Mouse (Mus musculus): ENCODE data around the gene Hist1h4i.
A peak's percentile ranks its signal among the peaks of the same experiment; 100 is the strongest.

Gene Hist1h4i

DNA sequence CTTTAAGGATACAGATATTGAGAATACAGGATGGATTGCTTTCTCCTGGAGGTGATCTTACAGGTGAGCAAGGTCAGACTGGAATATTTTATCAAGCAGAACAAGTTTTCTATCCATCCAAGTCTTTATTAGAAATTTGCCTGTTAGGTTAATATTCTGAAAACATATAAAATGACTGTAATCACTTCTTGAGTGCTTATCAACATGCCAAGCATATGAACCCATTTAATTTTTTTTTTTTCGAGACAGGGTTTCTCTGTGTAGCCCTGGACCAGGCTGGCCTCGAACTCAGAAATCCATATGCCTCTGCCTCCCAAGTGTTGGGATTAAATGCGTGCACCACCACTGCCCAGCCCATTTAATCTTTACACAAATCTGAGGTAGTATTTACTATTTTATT, 4.2 kb downstream of the Hist1h4i start:
- no peak for DNase-seq (ENCODE audit: low spot score)

GRCm38 (mm10) chr13:22036149-22036956, 4.8 kb downstream of the Hist1h4i start:
- no peak for DNase-seq (ENCODE audit: low spot score)

GRCm38 (mm10) chr13:22035267-22036148, 5.7 kb downstream of the Hist1h4i start, which contains the start of the genes Hist1h2ah and Hist1h2bk:
TSS of gene Hist1h2ah (minus strand) at chr13:22035568.
TSS of gene Hist1h2bk (plus strand) at chr13:22035870.
- peak; percentile 77 for DNase-seq (ENCODE audit: low spot score)

GRCm38 (mm10) chr13:22034443-22035266, 6.5 kb downstream of the Hist1h4i start:
- DNase-seq (ENCODE audit: low spot score): no peak

GRCm38 (mm10) chr13:22033741-22034442, 7.3 kb downstream of the Hist1h4i start:
- no peak for DNase-seq (ENCODE audit: low spot score)

- DNase-seq (ENCODE audit: low spot score): no peak
Measured at GRCm38 (mm10) chr13:22030493-22030892, 10.7 kb downstream of the Hist1h4i start.

DNA sequence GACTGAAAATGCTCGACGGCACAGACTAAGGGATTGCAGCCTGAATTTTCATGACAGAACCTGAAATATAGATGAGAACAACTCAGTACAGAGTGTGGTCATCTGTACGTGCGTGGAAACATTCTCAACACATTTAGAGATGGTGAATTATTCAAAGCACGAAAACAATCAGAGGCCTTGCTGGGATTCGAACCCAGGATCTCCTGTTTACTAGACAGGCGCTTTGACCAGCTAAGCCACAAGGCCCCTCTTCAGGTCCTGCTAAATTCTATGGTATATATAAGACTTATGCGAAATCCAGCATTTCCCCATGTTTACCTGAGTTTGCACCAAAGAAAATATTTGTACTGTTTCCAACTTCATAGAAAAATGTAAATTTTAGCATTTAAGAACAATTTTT, 11.2 kb downstream of the Hist1h4i start:
- DNase-seq (ENCODE audit: low spot score): no peak

DNA sequence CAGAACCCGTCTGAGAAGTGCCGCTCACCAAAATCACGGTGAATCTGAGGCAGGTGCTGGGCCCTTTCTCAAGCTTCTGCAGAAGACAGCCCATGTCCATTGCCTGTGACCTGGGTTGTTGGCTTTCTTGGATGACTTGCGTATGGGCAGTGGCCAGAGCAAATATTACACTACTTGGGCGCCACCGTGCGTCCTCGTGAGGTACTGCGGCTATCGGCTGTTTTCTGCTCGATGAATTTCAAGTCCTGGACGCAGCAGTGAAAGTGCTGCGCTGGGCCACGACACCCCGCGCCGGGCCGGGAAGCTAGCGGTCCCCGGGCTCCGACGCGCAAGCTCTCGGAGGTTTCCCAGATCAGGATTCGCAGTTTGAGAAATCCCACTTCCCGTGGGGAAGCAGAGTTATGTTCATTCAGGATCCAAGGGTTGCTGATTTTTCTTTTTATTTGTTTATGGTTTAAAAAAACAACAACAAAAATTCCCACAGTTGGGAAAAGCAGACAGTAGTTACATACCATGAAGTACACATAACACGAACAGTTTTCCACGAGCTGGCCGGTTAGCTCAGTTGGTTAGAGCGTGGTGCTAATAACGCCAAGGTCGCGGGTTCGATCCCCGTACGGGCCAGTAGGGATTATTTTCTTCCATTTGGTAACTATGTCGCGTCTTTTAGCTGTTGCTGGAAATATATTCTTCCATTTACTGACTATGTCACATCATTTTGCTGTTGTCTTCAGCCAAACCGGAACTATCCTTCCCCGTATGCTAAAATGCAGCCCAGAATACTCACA, 12.3 kb downstream of the Hist1h4i start:
- DNase-seq (ENCODE audit: low spot score): peak; percentile 84

- no peak for DNase-seq (ENCODE audit: low spot score)
Measured at GRCm38 (mm10) chr13:22026058-22027031, 14.8 kb downstream of the Hist1h4i start.

DNA sequence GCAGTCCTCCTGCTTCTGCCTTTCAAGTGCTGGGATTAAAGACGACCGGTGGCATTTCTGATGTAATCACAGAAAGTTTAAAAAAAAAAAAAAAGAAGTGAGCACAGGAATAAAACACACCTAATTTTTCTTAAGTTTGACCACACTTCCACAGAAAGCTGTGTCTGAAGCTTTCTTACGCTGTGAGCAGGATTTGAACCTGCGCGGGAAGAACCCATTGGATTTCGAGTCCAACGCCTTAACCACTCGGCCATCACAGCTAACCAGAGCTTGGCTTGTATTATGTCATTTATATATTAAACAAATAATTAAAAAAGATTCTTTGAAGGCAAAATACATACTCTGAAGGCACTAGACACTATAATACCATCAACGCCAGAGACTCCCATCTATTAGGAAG, 18.9 kb downstream of the Hist1h4i start:
- DNase-seq (ENCODE audit: low spot score): peak; percentile 42

- DNase-seq (ENCODE audit: low spot score): no peak
Measured at GRCm38 (mm10) chr13:22021581-22021980, 19.6 kb downstream of the Hist1h4i start.

GRCm38 (mm10) chr13:22020901-22021339, 20.2 kb downstream of the Hist1h4i start:
- DNase-seq (ENCODE audit: low spot score): no peak

- DNase-seq (ENCODE audit: low spot score): no peak
Measured at GRCm38 (mm10) chr13:22019934-22020835, 21.0 kb downstream of the Hist1h4i start.

GRCm38 (mm10) chr13:22015479-22016450, 25.4 kb downstream of the Hist1h4i start:
- peak; percentile 14 for DNase-seq (ENCODE audit: low spot score)

- DNase-seq (ENCODE audit: low spot score): no peak
Measured at GRCm38 (mm10) chr13:22014411-22014845, 26.7 kb downstream of the Hist1h4i start.

DNA sequence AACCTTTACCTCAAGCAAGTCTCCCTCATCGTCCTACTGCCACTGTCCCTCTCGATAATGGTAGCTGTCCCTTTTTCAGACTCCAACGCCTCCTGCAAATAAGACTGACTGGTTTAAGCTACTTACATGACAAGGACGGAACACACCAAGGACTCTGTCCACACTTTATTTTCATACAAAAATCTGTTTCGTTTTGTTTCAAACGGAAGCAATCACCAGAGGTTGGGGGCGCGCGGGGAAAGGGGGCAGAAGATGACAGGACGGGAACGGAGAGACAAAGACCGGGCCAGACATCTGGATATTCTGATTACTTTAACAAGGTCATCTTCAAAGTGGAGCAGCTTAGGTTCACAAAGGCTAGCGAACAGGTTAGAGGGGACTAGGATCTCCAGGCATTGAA, 27.4 kb downstream of the Hist1h4i start:
- DNase-seq (ENCODE audit: low spot score): no peak

GRCm38 (mm10) chr13:22009642-22010041, 31.5 kb downstream of the Hist1h4i start, which contains the start of gene Prss16:
TSS of gene Prss16 (minus strand) at chr13:22009742.
- no peak for DNase-seq (ENCODE audit: low spot score)

Measured in ovary, adult 18-20 months (tissue).